ENCODE assay signal across 10 mouse cellular contexts in the genomic region with DNA sequence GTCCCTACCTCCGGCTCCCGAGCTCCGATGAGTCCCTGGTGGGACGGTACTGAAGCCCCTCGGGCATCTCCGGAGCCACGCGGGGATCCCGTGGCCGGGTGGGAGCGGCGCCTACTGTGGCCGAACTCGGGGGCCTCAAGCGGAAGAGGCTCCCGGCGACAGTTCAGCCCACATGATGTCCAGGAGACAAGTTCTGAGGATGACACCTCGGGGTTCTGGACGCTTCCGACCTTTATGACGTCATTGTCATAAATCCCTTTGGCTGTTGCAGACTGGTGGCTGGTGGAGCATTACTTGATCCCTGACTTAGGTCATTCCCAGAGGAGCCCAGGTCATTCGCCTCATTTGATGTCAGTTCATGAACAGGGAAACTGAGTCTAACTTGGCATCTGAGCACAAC. TPM values are rescaled to one million over a fixed set of nuclear protein-coding genes. Genes with fewer than 3 reads are reported as not detected.
DNase-seq lines count a peak whose midpoint lies in the region; ATAC-seq and TF ChIP-seq lines count a peak whose summit lies in the region.
"Had no signal": no experiment of that assay in that cellular context is flagged by ENCODE, and none has a peak within 500 bp of the region (broad histone marks: within the 10 kb centered on the region; RNA-seq: fewer than 3 reads in every experiment).

A gene (minus strand): TSS at position 122 of the 400 bp plus-strand sequence.

- DNase-seq in heart, postnatal 25 days (ENCODE audit: low spot score): no peak
- DNase-seq in hindbrain, embryonic 10.5 days (ENCODE audit: low spot score): no peak
- no peak for DNase-seq in midbrain, embryonic 11.5 days (ENCODE audit: low spot score, missing footprints)
- DNase-seq in adrenal gland, postnatal 10 days: no peak
- DNase-seq in urinary bladder, postnatal 10 days (ENCODE audit: low spot score): no peak
- no peak for DNase-seq in right cerebral cortex, adult 18-20 months

- TF ChIP-seq CTCF in ES-Bruce4 (IDR thresholded peaks at IDR 0.05; ENCODE audit: low read depth, low read length): no peak

- peak within 1 kb of the TSS; percentile 46 for H3K4me2 ChIP-seq in heart, embryonic 11.5 days
- H3K4me2 ChIP-seq in midbrain, embryonic 11.5 days: peak within 1 kb of the TSS; percentile 22

- H3K9me3 ChIP-seq in heart, embryonic 11.5 days (replicated peaks; ENCODE audit: control insufficient read depth, low read length): peaks cover 4% of the 10 kb centered on the region; the same call in 1 of the 2 replicates
- no peaks in the 10 kb centered on the region for H3K9me3 ChIP-seq in ES-Bruce4 (replicated peaks; ENCODE audit: control insufficient read depth, insufficient read depth, low read length, poor library complexity, severe bottlenecking)
- H3K9me3 ChIP-seq in hindbrain, embryonic 10.5 days: peaks cover 5% of the 10 kb centered on the region; the same call in 1 of the 2 replicates
- no peaks in the 10 kb centered on the region; the same call in 1 of the 2 replicates for H3K9me3 ChIP-seq in midbrain, embryonic 11.5 days (ENCODE audit: control insufficient read depth, low read length)

- no peak for TF ChIP-seq POLR2A in ES-Bruce4 (IDR thresholded peaks at IDR 0.05; ENCODE audit: insufficient read depth, low read length)

- 54% methylated on average over 22 of the region's 22 CpGs for WGBS in heart, embryonic 11.5 days (ENCODE audit: insufficient replicate concordance)
- 65% methylated on average over 22 of the region's 22 CpGs for WGBS in hindbrain, embryonic 10.5 days
- 66% methylated on average over 22 of the region's 22 CpGs for WGBS in midbrain, embryonic 11.5 days

- H3K27ac ChIP-seq in heart, embryonic 11.5 days (ENCODE audit: low read depth, low read length): no peak within 1 kb of the TSS
- H3K27ac ChIP-seq in ES-Bruce4 (ENCODE audit: insufficient read depth, low read length): no peak within 1 kb of the TSS
- H3K27ac ChIP-seq in hindbrain, embryonic 10.5 days: peak within 1 kb of the TSS; percentile 62
- no peak within 1 kb of the TSS for H3K27ac ChIP-seq in midbrain, embryonic 11.5 days (ENCODE audit: low read depth, low read length)
- H3K27ac ChIP-seq: liver, embryonic 14.5 days had no signal

- intact Hi-C loops in heart, postnatal 25 days (cut with DNase I): no loop called here

- peak within 1 kb of the TSS; percentile 33 for H3K4me3 ChIP-seq in heart, embryonic 11.5 days (ENCODE audit: low read depth, low read length)
- peak within 1 kb of the TSS; percentile 20 for H3K4me3 ChIP-seq in ES-Bruce4 (ENCODE audit: low read depth, low read length)
- H3K4me3 ChIP-seq in hindbrain, embryonic 10.5 days: peak within 1 kb of the TSS; percentile 34
- H3K4me3 ChIP-seq in midbrain, embryonic 11.5 days (ENCODE audit: low read depth, low read length): peak within 1 kb of the TSS; percentile 15

- H3K4me1 ChIP-seq in heart, embryonic 11.5 days (ENCODE audit: control insufficient read depth, insufficient read depth, low read length): peaks cover 6% of the 10 kb centered on the region
- H3K4me1 ChIP-seq in ES-Bruce4 (ENCODE audit: control insufficient read depth, insufficient read depth, low read length): peaks cover 4% of the 10 kb centered on the region
- peaks cover 64% of the 10 kb centered on the region for H3K4me1 ChIP-seq in hindbrain, embryonic 10.5 days (replicated peaks)
- H3K4me1 ChIP-seq in midbrain, embryonic 11.5 days (ENCODE audit: control insufficient read depth, insufficient read depth, low read length): peaks cover 8% of the 10 kb centered on the region; the same call in 1 of the 2 replicates

- TF ChIP-seq EP300 in ES-Bruce4 (IDR thresholded peaks at IDR 0.05; ENCODE audit: insufficient read depth, low read depth, low read length): no peak

- H3K36me3 ChIP-seq in heart, embryonic 11.5 days (ENCODE audit: control insufficient read depth, insufficient read depth, low read length): no peaks in the 10 kb centered on the region
- no peaks in the 10 kb centered on the region for H3K36me3 ChIP-seq in ES-Bruce4 (ENCODE audit: control insufficient read depth, insufficient read depth, low read length, poor library complexity, severe bottlenecking)
- H3K36me3 ChIP-seq in hindbrain, embryonic 10.5 days: no peaks in the 10 kb centered on the region
- H3K36me3 ChIP-seq in midbrain, embryonic 11.5 days (ENCODE audit: control insufficient read depth, insufficient read depth, low read length): no peaks in the 10 kb centered on the region

- peaks cover 69% of the 10 kb centered on the region for H3K27me3 ChIP-seq in heart, embryonic 11.5 days (ENCODE audit: control insufficient read depth, insufficient read depth, low read length)
- peaks cover 7% of the 10 kb centered on the region; the same call in 1 of the 2 replicates for H3K27me3 ChIP-seq in ES-Bruce4 (ENCODE audit: control insufficient read depth, insufficient read depth, low read length, poor library complexity, severe bottlenecking)
- H3K27me3 ChIP-seq in hindbrain, embryonic 10.5 days (ENCODE audit: insufficient read depth, poor library complexity, severe bottlenecking): peaks cover 82% of the 10 kb centered on the region
- H3K27me3 ChIP-seq in midbrain, embryonic 11.5 days (ENCODE audit: control insufficient read depth, insufficient read depth, low read length): peaks cover 38% of the 10 kb centered on the region

- no peak for ATAC-seq in heart, embryonic 11.5 days (replicated peaks; ENCODE audit: insufficient number of reproducible peaks, low FRiP score, low TSS enrichment)
- no peak for ATAC-seq in midbrain, embryonic 11.5 days (ENCODE audit: low FRiP score)

- H3K9ac ChIP-seq in heart, embryonic 11.5 days (ENCODE audit: low read depth, low read length): no peak within 1 kb of the TSS
- peak within 1 kb of the TSS; percentile 10; the same call in 1 of the 2 replicates for H3K9ac ChIP-seq in ES-Bruce4 (ENCODE audit: low read depth, poor library complexity, severe bottlenecking)
- no peak within 1 kb of the TSS for H3K9ac ChIP-seq in midbrain, embryonic 11.5 days (ENCODE audit: low read length)
- H3K9ac ChIP-seq: liver, embryonic 14.5 days had no signal

RNA-seq across cellular contexts. Expression of the gene that starts here (rescaled TPM):
- polyA plus RNA-seq in heart, embryonic 11.5 days (2014; fragmentation: Nextera tagmentation; extraction: Ambion mirVana): not detected in 2 replicates
- total RNA-seq in heart, postnatal 25 days (2021): not detected
- not detected in 2 replicates for polyA plus RNA-seq in ES-Bruce4 (2011; ENCODE audit: insufficient read depth, insufficient read length, low read depth, missing spikeins)
- not detected in 2 replicates for polyA plus RNA-seq in hindbrain, embryonic 10.5 days (2016; fragmentation: Nextera tagmentation; extraction: Ambion mirVana)
- not detected in 2 replicates for polyA plus RNA-seq in midbrain, embryonic 11.5 days (2014; fragmentation: Nextera tagmentation; extraction: Ambion mirVana)
- not detected for total RNA-seq in adrenal gland, postnatal 10 days (2021)
- total RNA-seq: common myeloid progenitor, adult 5-6 weeks had no signal
- polyA plus RNA-seq: liver, embryonic 14.5 days had no signal
